Comparison of ENCODE assay signal across 19 mouse cellular contexts in genomic region chr10:128544674-128545569, GRCm38 (mm10). TPM values are rescaled to one million over a fixed set of nuclear protein-coding genes. Genes with fewer than 3 reads are reported as not detected.
A peak's percentile ranks its signal among the peaks of the same experiment; 100 is the strongest.
DNase-seq lines count a peak whose midpoint lies in the region; ATAC-seq and TF ChIP-seq lines count a peak whose summit lies in the region.
"Had no signal": no experiment of that assay in that cellular context is flagged by ENCODE, and none has a peak within 500 bp of the region (broad histone marks: within the 10 kb centered on the region; RNA-seq: fewer than 3 reads in every experiment).

No protein-coding gene starts in this region.

- H3K27me3 ChIP-seq in heart, embryonic 13.5 days (replicated peaks) = no peaks in the 10 kb centered on the region
- H3K27me3 ChIP-seq in midbrain, embryonic 10.5 days (ENCODE audit: low read depth, poor library complexity, severe bottlenecking) = no peaks in the 10 kb centered on the region
- no peaks in the 10 kb centered on the region for H3K27me3 ChIP-seq in midbrain, embryonic 13.5 days
- no peaks in the 10 kb centered on the region for H3K27me3 ChIP-seq in stomach, postnatal 0 days (ENCODE audit: control insufficient read depth, insufficient read depth, low read length)
- H3K27me3 ChIP-seq: neural tube, embryonic 15.5 days had no signal

- no peak for ATAC-seq in heart, embryonic 13.5 days (ENCODE audit: extremely low read depth, insufficient number of reproducible peaks, low FRiP score, low TSS enrichment)
- no peak for ATAC-seq in midbrain, embryonic 13.5 days
- ATAC-seq in stomach, postnatal 0 days (ENCODE audit: low FRiP score, low TSS enrichment) = no peak
- ATAC-seq: forebrain, postnatal 0 days had no signal

- DNase-seq in cerebellum, adult 11-12 months = peak; percentile 59
- DNase-seq in cerebellum, adult 18-20 months = no peak
- no peak for DNase-seq in heart, postnatal 14 days
- DNase-seq in midbrain, embryonic 10.5 days (ENCODE audit: low spot score) = no peak
- DNase-seq in stomach, postnatal 0 days (ENCODE audit: low spot score) = no peak
- no peak for DNase-seq in spleen, postnatal 14 days (ENCODE audit: low spot score in 2 of 2)
- DNase-seq: adrenal gland, postnatal 10 days; forebrain, postnatal 0 days; gastrocnemius, postnatal 14 days; kidney, adult 2 months; lung, embryonic 14.5 days; lung, postnatal 4 days; midbrain, embryonic 14.5 days; right cerebral cortex, postnatal 4 days; thymus, adult 2 months had no signal

- H3K4me2 ChIP-seq in heart, embryonic 13.5 days = no peak overlapping the region
- H3K4me2 ChIP-seq in midbrain, embryonic 13.5 days (replicated peaks) = no peak overlapping the region
- H3K4me2 ChIP-seq in stomach, postnatal 0 days (replicated peaks; ENCODE audit: low read depth) = no peak overlapping the region
- H3K4me2 ChIP-seq: lung, embryonic 14.5 days; neural tube, embryonic 15.5 days had no signal

- no peaks in the 10 kb centered on the region for H3K9me3 ChIP-seq in heart, embryonic 13.5 days
- no peaks in the 10 kb centered on the region for H3K9me3 ChIP-seq in midbrain, embryonic 10.5 days (replicated peaks)
- no peaks in the 10 kb centered on the region for H3K9me3 ChIP-seq in midbrain, embryonic 13.5 days
- no peaks in the 10 kb centered on the region for H3K9me3 ChIP-seq in stomach, postnatal 0 days (ENCODE audit: control insufficient read depth, low read length)
- H3K9me3 ChIP-seq: neural tube, embryonic 15.5 days had no signal

- H3K4me1 ChIP-seq in heart, embryonic 13.5 days = peaks cover 31% of the 10 kb centered on the region
- H3K4me1 ChIP-seq in midbrain, embryonic 10.5 days = peaks cover 32% of the 10 kb centered on the region
- peaks cover 29% of the 10 kb centered on the region for H3K4me1 ChIP-seq in midbrain, embryonic 13.5 days (replicated peaks)
- no peaks in the 10 kb centered on the region for H3K4me1 ChIP-seq in stomach, postnatal 0 days (replicated peaks; ENCODE audit: control insufficient read depth, insufficient read depth)

- no peak overlapping the region for H3K27ac ChIP-seq in heart, embryonic 13.5 days (replicated peaks)
- H3K27ac ChIP-seq in midbrain, embryonic 10.5 days (replicated peaks) = no peak overlapping the region
- no peak overlapping the region for H3K27ac ChIP-seq in midbrain, embryonic 13.5 days
- peak overlapping the region; percentile 49; the same call in 1 of the 2 replicates for H3K27ac ChIP-seq in stomach, postnatal 0 days (replicated peaks)
- H3K27ac ChIP-seq: neural tube, embryonic 15.5 days had no signal

- H3K4me3 ChIP-seq in heart, embryonic 13.5 days = no peak overlapping the region
- H3K4me3 ChIP-seq in midbrain, embryonic 10.5 days = peak overlapping the region; percentile 1; the same call in 1 of the 2 replicates
- no peak overlapping the region for H3K4me3 ChIP-seq in midbrain, embryonic 13.5 days (replicated peaks)
- H3K4me3 ChIP-seq in stomach, postnatal 0 days (ENCODE audit: low read depth, low read length) = no peak overlapping the region
- H3K4me3 ChIP-seq: myocyte; neural tube, embryonic 15.5 days had no signal

- peak overlapping the region; percentile 42; the same call in 1 of the 2 replicates for H3K9ac ChIP-seq in heart, embryonic 13.5 days
- H3K9ac ChIP-seq in midbrain, embryonic 13.5 days (replicated peaks) = no peak overlapping the region; the same call in 1 of the 2 replicates
- H3K9ac ChIP-seq in stomach, postnatal 0 days (ENCODE audit: low read length) = no peak overlapping the region
- H3K9ac ChIP-seq: forebrain, postnatal 0 days; lung, embryonic 14.5 days had no signal

- TF ChIP-seq CTCF in stomach, postnatal 0 days (IDR thresholded peaks at IDR 0.05; ENCODE audit: low read depth) = no peak

- intact Hi-C loops in heart, postnatal 14 days (cut with DNase I) = loop anchor here (5.0 kb wide), 1 partner anchor 67 kb away; no protein-coding TSS in a partner anchor

- peaks cover 49% of the 10 kb centered on the region for H3K36me3 ChIP-seq in heart, embryonic 13.5 days
- H3K36me3 ChIP-seq in midbrain, embryonic 10.5 days = peaks cover 52% of the 10 kb centered on the region
- H3K36me3 ChIP-seq in midbrain, embryonic 13.5 days = peaks cover 44% of the 10 kb centered on the region
- H3K36me3 ChIP-seq in stomach, postnatal 0 days (ENCODE audit: control insufficient read depth, insufficient read depth, low read length) = peaks cover 13% of the 10 kb centered on the region; the same call in 1 of the 2 replicates

- 91% methylated on average over 37 of the region's 37 CpGs for WGBS in heart, embryonic 13.5 days
- WGBS in midbrain, embryonic 10.5 days = 96% methylated on average over 37 of the region's 37 CpGs
- 94% methylated on average over 37 of the region's 37 CpGs for WGBS in midbrain, embryonic 13.5 days
- WGBS in stomach, postnatal 0 days = 95% methylated on average over 37 of the region's 37 CpGs

- TF ChIP-seq EP300 in stomach, postnatal 0 days (optimal IDR thresholded peaks at IDR 0.05) = no peak

RNA-seq across cellular contexts. Expression of gene Zc3h10, which starts 2.7 kb away (rescaled TPM):
- polyA plus RNA-seq in heart, embryonic 13.5 days (2015; fragmentation: Nextera tagmentation; extraction: Ambion mirVana) = 7.6 and 9.4 TPM in 2 replicates
- 1 to 10 TPM; 7.0 to 8.4 TPM for total RNA-seq in heart, postnatal 14 days (2021)
- 15.4 and 19.5 TPM in 2 replicates for polyA plus RNA-seq in midbrain, embryonic 10.5 days (2016; fragmentation: Nextera tagmentation; extraction: Ambion mirVana)
- 23.3 and 24.2 TPM in 2 replicates for polyA plus RNA-seq in midbrain, embryonic 13.5 days (2015; fragmentation: Nextera tagmentation; extraction: Ambion mirVana)
- 7.8 and 8.5 TPM in 2 replicates for polyA plus RNA-seq in stomach, postnatal 0 days (2015; fragmentation: Nextera tagmentation; extraction: Ambion mirVana)

RNA-seq across cellular contexts. Expression of gene Rpl41, which starts 4.2 kb away (rescaled TPM):
- polyA plus RNA-seq in heart, embryonic 13.5 days (2015; fragmentation: Nextera tagmentation; extraction: Ambion mirVana) = 2,656 and 2,881 TPM in 2 replicates
- total RNA-seq in heart, postnatal 14 days (2021) = 1,000 to 10,000 TPM; 1,645 to 1,937 TPM
- polyA plus RNA-seq in midbrain, embryonic 10.5 days (2016; fragmentation: Nextera tagmentation; extraction: Ambion mirVana) = 2,872 and 3,266 TPM in 2 replicates
- 2,545 and 2,595 TPM in 2 replicates for polyA plus RNA-seq in midbrain, embryonic 13.5 days (2015; fragmentation: Nextera tagmentation; extraction: Ambion mirVana)
- 3,550 and 3,693 TPM in 2 replicates for polyA plus RNA-seq in stomach, postnatal 0 days (2015; fragmentation: Nextera tagmentation; extraction: Ambion mirVana)

RNA-seq across cellular contexts. Expression of gene Esyt1, which starts 19.3 kb away (rescaled TPM):
- polyA plus RNA-seq in heart, embryonic 13.5 days (2015; fragmentation: Nextera tagmentation; extraction: Ambion mirVana) = 17.2 and 17.3 TPM in 2 replicates
- 10 to 100 TPM; 22.3 to 23.6 TPM for total RNA-seq in heart, postnatal 14 days (2021)
- 17.2 and 23.6 TPM in 2 replicates for polyA plus RNA-seq in midbrain, embryonic 10.5 days (2016; fragmentation: Nextera tagmentation; extraction: Ambion mirVana)
- 11.6 and 13.7 TPM in 2 replicates for polyA plus RNA-seq in midbrain, embryonic 13.5 days (2015; fragmentation: Nextera tagmentation; extraction: Ambion mirVana)
- 15.0 and 15.1 TPM in 2 replicates for polyA plus RNA-seq in stomach, postnatal 0 days (2015; fragmentation: Nextera tagmentation; extraction: Ambion mirVana)

RNA-seq across cellular contexts. Expression of gene Pa2g4, which starts 20.9 kb away (rescaled TPM):
- 125 and 136 TPM in 2 replicates for polyA plus RNA-seq in heart, embryonic 13.5 days (2015; fragmentation: Nextera tagmentation; extraction: Ambion mirVana)
- total RNA-seq in heart, postnatal 14 days (2021) = 10 to 100 TPM; 48.4 to 51.6 TPM
- polyA plus RNA-seq in midbrain, embryonic 10.5 days (2016; fragmentation: Nextera tagmentation; extraction: Ambion mirVana) = 231 and 262 TPM in 2 replicates
- 139 TPM in 2 replicates for polyA plus RNA-seq in midbrain, embryonic 13.5 days (2015; fragmentation: Nextera tagmentation; extraction: Ambion mirVana)
- 131 and 135 TPM in 2 replicates for polyA plus RNA-seq in stomach, postnatal 0 days (2015; fragmentation: Nextera tagmentation; extraction: Ambion mirVana)

RNA-seq across cellular contexts. Expression of gene Erbb3, which starts 44.5 kb away (rescaled TPM):
- 3.7 and 4.1 TPM in 2 replicates for polyA plus RNA-seq in heart, embryonic 13.5 days (2015; fragmentation: Nextera tagmentation; extraction: Ambion mirVana)
- 1 to 10 TPM; 6.8 to 7.8 TPM for total RNA-seq in heart, postnatal 14 days (2021)
- polyA plus RNA-seq in midbrain, embryonic 10.5 days (2016; fragmentation: Nextera tagmentation; extraction: Ambion mirVana) = 0.72 and 1.4 TPM in 2 replicates
- 0.13 and 0.19 TPM in 2 replicates for polyA plus RNA-seq in midbrain, embryonic 13.5 days (2015; fragmentation: Nextera tagmentation; extraction: Ambion mirVana)
- polyA plus RNA-seq in stomach, postnatal 0 days (2015; fragmentation: Nextera tagmentation; extraction: Ambion mirVana) = 18.6 and 18.9 TPM in 2 replicates
